Mouse (Mus musculus) B cell, adult 2 months (primary cell): Measurements from ENCODE around the gene Adam12.
"Not testable (repeated sequence)": the region's sequence is repeated elsewhere in the genome, so short reads cannot be mapped to it uniquely, and the experiment has no call there.

ENCODE experiments used
- DNase-seq, 2 experiments: peaks; one replicate each; pipeline ENCODE4 v3.0.0; 2022

The Adam12 gene

DNA sequence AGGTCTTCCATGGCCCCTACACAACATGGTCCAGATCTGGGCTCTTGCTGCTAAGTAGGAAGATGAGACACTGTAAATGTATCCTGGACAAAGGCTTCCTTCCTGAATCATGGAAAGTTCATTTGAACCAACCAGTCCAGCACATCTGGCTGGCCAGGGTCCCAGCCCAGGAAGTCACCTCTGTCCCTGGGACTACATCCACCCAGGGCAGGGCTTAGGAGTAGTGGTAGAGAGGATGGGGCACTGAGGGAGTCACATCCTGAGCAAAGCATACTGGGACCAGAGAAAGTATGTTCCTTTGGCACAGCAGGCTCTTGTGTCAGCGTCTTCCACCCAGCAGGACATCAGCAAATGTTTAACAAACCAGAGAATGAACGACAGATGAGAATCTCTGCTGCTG, 306.2 kb downstream of the Adam12 start:
- DNase-seq, result no peak

DNA sequence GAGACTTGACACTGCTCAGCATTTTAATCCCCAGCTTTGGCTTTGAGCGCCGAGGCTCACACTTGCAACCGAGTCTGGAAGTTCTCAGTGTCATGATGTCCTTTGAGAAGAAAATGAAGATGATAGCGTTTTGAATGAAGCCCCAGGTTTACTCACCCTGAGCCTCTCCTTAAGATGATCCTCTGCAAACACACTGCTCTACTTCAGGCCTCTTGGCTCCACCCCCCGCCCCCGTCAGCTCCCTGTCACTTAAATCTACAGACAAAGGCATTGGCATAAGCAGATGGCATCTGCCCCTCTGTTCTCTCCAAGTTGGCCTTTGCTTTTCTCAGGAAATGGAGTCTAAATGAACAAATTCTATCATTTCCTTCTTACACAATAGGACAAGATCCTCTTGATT, 308.0 kb downstream of the Adam12 start:
- no peak for DNase-seq

DNA sequence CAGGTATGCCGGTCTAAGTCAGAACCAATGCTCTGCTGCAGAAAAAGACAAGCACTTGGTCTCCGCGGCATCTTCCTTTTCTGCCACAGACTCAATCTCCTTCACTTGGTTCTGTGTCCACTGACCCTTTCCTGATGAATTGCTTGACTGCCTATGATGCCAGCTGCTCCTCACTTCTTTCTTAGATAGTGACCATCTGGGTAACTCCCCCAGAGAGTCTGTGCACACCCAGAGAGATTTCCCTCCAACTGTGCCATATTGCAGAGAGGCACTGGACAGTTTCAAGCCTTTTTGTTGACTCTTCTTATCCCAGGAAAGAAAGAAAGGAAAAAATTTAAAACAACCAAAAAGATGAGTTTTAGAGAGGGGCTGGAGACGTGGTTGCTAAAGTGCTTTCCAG, 310.7 kb downstream of the Adam12 start:
- no peak for DNase-seq

DNA sequence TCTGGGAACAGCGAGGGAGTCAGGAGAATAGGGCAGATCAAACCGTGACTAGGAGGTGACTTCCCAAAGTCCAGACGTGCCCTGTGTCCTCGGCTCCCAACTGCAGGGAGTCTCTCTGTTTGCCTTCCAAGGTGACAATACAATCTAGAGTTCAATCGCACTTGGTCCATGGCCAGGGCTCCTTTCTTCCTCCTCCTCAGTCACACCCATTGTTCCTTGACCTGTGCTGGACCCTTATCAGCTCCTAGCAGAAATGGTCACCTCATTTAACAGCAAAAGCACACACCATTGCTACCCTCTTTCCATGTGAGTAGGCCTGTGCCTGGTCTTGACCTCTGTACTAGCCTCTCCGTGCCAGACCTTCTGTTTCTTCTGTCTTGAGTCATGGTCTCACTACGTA, 311.2 kb downstream of the Adam12 start:
- no peak for DNase-seq

DNA sequence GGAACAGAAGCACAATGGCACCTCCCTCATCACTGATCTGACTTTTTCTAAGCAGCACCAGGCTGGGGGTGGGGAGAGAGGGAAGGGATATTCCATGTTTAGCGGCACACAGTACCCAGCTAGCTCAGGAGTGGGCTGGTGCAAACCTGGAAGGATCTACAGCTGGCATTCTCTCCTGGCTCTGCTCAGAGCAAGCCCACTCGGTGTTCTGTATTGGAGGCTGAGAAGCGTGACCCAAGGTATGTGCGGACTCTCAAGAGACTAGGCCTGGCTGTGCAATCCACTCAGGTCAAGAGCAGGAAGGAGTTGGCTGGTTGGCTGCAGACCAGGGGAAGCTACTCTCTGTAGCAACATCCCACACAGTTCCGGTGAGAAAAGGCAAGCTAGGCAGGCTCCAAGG, 312.0 kb downstream of the Adam12 start:
- no peak for DNase-seq

DNA sequence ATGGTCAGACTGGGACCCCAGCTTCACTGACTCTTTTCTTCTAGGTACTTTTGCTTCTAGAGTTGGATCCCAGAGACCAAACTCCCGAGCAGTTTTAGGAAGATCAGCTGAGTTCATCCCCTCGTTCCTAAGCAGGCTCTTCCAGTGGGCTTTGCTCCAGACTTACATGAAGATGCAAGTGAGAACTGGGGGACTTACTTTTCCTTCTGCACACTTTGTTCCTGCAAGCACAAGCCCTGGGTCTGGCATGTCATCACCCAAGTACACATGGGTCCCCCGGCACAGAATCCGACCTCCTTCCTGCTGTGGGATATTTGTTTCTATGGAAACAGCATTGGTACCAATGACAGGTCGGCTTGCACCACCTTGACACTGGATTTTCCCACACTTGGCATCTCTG, 312.6 kb downstream of the Adam12 start:
- DNase-seq, result no peak

DNA sequence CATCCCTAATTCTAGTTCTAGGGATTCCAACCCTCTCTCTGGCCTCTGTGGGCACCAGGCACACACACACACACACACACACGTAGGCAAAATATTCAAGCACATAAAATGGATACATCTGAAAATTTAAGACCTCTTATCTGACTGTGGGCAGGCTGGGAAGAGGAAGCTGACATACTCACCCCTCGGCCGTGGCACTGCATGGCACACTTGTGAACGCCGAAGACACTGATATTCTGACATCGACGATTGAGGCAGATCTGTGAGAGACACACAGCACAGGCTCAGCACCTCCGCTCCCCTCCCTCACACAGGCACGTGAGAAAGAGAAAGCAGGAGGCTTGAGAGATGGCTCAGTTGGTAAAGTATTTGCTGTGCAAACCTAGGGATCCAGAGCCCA, 315.7 kb downstream of the Adam12 start:
- no peak for DNase-seq

DNA sequence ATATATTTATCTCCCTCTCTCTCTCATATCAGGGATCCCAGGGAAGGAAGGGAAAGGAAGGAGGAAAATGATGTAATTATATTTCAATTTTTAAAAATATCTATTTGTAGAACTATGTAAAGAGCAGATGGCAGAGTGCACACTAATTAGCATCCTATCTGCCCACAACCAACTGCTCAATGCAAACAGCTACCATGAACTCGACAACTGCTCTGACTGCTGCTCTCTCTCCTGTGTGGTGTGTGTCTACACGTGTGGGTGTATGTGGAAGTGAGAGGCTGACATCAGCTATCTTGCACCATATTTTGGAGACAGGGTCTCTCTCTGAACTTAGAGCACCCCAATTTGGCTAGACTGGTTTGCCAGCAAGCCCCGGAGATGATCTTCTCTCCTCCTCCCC, 320.1 kb downstream of the Adam12 start:
- DNase-seq, result no peak

DNA sequence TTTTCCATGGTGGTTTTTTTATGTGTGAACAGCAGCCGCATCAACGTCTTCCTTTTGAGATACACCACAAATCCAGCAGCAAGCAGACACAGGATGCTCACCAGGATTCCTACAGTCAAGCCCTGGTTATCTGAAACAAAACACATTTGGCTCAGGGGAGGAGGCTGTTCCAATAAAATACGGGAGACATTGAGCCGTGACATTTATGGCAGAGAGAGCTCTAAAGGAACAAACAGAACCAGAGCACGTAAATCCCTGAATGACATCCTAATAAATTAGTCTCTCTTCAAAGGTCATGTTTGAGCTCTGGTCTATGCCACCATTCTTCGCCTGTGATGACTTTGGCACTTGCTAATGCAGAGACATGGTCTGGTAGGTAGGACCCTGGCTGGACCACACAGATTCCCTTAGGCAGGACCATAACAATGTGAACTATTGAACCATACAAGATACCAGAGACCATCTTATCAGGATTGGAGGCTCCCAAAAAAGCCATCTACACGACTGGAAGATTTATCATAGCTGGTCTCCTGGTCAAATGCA, 322.0 kb downstream of the Adam12 start:
- no peak for DNase-seq

DNA sequence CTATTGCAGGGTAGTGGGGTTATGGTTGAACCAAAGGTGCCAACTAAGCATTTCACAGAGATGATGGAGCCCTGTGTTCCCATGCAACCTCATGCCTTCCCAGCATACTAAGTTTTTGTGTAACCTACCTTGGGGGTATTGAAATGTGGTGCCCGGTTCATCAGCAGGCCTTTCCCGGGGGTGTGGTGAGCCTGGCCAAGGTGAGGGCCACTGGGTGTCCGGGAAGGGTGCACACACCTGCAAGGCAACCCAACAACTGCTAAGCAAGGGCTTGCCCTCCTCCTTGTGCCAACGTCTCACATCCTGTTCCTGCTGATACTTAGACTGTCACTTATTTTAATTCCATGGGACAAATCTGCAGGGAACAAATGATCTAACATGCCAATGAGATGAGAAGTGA, 323.0 kb downstream of the Adam12 start:
- no peak for DNase-seq

DNA sequence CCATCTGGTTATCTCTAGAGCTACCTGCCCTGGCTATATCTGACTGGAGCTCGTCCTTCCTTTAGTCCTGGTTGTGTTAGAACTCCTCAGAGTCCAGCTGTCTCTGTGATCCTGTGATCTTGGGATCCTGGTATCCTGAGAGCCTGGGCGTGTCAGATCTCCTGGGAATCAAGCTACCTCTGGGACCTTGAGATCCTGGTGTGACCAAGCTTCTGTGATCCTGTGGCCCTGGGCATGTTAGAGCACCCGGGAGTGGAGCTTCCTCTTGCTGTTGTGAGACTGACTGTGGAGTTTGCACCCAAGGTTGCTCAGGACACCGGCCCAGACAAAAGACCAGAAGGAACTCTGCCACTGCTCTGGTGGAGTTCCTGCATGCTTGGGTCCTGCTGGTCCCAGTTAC, 332.6 kb downstream of the Adam12 start:
- no peak for DNase-seq

DNA sequence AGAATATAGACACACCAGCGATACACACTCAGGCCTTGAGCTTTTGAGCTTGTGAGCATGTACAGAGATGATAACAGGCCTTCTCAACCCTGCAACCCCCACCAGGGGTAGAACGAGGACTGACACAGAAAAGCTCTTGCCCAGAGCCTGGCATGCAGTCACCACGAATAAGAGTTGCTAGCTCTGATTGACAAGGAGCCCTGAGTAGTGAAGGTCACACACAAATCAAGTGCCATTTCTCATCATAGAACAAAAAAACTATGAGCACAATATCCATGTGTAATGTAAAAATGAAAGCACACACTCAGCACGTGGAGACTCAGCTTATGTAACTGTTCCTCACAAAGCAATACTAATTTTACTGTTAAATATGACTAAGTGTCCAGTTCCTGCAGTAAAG, 340.1 kb downstream of the Adam12 start:
- DNase-seq, result no peak

DNA sequence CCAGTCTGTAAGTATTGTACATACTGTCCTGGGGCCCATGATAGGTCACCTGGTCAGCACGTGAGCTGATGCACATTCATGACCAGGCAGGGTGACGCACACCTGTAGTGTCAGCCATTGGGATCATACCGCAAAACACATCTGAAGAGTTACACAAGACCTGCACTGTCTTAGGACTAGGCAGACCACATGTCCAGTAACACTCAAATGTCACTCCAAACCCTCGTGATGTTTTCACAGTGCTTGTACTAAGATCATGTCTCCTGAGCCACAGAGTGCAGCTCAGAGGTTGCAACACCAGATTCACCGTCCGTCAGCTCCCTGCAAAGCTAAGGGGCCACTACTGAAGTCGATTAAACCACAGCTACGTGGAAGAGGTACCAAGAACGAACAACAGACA, 340.6 kb downstream of the Adam12 start:
- DNase-seq, result no peak

DNA sequence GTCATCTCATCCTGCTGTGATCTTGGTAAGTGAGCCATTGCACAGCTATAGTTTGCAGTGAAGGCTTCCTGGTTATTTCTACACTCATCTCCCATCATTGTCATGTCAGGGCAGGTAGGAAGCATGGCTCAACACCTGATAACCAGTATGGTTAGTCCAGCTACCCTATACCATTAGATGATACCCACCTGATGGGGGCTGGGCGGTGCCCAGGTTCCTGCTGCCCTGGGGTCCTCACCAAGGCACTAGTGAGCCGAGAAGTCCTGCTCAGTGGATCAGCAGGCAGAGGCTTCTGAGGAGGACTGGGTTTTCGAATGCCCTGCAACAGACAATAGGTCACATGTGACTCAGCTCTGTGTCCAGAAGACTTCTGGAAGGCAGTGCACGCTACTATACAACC, 342.0 kb downstream of the Adam12 start:
- no peak for DNase-seq

DNA sequence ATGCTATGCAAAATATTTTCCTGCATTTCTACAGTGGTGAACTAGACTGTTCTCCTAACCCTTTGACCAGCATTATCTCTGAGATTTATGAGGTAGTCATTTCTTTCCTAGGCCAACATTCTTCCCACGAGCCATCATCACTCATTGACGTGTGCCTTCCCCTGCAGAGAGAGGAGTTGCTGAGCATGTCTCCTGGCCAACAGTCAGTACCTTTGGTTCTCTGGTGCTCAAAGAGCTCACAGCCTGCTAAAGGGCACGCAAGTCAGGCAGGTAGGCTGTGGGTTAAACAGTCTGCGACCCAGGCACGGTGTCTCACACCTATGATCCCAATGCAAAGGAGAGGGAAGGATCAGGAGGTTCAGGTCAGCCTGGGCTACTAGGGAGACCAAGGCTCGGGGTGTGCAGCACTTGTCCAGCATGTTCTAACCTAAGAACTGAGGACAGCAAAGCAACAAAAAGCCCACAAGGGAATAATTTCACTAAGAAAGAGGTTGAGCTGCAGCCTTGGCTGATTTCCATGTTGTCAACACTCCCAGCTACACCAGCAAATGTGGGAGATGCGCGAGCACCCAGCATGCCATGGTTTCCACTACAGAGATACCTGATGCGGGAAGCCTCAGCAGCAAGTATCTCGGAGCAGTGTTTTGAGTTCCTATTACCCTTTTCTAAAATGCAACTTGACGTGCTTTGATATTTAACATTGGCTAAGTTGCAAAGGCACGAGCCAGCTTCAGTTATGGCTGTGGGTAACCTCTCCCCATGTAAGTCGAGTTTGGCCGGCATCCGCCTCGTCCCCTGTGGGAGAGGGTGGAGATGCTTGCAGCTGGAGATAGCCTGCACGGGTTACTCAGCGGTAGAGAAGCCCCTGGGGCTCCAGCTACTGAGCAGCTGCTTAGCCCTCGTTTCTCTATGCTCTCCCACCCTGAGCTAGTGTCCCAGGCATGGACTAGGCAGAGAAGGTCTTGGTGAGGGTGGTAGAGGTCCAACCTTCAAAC, 342.7 kb downstream of the Adam12 start:
- DNase-seq, result no peak

DNA sequence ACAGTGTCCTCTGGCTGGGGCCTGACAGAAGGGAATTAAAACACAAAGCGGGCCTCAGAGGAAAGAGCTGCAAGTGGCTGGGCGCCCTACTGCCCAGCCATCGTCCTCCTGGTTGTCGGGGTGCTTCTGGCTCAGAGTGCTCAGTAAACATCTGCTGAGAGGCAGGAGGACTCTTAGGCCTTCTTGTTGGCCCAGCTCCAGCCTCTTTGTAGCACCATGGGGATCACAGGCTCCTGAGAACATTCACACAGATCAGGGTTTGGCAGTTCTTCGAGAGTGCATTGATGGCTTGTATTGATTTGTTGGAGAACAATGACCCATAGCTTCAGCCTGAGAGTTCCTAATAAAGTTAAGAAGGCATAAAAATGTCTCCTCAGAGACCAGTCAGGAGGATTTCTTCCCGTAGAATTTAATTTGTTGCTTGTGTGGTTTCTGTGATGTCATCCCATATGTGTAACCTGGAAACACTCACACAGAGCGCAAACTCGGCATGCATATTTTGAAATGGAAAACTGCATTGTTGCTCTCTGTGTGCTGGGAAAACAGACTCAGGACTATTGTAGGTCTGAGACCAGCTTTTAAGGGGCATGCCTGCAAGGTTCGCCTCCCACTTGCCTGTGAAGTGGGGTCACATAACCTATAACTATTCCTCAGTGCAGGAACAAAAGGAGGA, 347.1 kb downstream of the Adam12 start:
- DNase-seq, result not testable (repeated sequence)

DNA sequence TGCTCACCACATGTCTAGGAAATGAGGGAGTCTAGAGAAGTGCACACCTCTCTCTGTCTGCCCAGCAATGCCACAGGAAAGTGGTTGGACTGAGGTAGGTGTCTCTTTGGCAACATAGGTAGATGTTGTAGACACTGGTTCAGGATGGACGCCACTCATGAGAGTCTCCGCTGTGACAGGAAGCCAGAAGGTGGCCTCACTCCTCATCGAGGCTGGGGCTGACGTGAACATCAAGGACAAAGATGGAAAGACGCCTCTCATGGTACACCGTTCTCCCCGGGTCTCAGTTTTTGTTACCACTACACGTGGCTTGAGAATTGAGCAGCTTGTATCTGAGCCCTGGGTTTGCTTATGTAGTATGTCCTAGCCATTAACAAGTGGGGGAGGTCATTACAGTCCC, 352.2 kb downstream of the Adam12 start:
- no peak for DNase-seq

DNA sequence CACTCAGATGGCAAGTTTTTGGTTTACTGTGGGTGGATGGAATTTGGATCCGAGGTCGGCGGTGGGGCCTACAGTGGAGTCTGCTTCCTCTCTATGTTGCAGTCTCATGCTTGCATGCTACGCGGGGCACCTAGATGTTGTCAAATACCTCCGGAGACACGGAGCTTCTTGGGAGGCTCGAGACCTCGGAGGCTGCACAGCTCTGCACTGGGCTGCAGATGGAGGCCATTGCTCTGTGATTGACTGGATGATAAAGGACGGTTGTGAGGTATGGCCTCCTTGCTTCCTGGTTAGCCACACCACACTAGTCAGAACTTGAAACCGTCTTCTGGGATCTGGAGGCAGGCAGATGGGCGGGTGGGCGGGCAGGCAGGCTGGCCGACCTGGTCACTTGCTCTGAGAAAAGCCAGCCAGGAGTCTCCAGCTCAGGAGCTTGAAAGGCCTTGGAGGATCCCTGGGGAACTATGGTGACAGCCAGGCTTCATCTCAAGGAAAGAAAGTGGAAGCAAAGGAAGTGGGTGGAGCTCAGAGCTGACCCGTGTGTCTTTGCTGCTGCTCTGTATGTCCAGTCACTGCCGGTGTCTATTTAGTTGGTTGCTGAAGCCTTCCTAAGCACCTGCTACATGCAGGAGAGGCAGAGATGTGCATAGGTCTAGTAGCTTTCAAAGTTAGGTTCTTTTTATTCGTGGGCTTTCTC, 355.2 kb downstream of the Adam12 start:
- DNase-seq, result no peak

DNA sequence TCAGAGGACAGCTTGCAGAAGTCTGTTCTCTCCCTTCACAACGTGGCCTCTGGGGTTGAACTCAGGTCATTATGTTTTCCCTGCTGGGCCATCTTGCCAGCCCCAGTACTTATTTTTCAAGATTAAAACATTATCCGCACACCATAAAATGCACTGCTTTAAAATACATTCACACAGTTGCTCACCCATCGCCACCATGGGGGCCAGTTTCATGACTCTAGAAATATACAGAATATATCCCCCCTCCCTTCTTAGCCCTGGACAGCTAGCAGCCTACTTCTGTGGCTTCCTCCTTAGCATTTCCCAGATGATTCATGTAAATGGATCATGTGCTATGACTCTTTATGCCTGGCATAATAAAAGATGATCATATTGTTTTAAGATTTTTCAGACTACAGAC, 355.8 kb downstream of the Adam12 start:
- no peak for DNase-seq

DNA sequence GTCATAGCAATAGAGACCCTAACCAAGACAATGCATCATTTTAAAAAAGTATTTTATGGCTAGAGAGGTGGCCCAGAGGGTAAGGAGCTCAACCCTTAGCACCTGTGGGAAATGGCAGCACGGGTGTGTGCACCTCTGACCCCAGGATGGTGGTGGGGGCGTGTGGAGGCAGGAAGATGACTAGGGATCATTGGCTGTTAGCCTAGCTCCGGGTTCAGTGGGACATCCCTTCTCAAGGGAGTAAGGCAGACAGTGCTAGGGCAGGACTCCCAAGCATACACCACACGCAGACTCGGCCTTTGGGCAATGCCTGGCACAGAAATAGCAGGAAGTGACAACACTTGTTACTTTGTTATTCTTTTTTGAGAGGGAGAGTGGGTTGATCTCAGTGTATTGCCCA, 359.2 kb downstream of the Adam12 start:
- DNase-seq, result no peak

DNA sequence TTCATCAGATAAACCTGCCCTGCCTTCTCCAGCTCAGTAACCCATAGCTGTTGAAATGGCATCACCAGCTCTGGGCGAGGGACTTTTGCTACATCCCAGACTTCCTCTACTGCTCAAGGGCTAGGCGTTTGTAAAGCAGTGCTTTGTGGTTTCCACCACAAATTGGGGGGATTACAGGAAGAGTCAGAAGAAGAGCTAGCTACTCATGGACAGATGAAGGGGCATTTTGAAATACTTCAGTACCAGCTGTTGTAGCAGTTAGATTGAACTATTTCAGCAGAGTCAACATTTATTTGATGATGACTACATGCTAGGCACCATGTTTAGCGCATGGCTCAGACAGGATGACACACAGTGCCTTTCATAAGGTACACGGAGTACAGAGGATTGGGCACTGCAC, 361.7 kb downstream of the Adam12 start:
- no peak for DNase-seq

DNA sequence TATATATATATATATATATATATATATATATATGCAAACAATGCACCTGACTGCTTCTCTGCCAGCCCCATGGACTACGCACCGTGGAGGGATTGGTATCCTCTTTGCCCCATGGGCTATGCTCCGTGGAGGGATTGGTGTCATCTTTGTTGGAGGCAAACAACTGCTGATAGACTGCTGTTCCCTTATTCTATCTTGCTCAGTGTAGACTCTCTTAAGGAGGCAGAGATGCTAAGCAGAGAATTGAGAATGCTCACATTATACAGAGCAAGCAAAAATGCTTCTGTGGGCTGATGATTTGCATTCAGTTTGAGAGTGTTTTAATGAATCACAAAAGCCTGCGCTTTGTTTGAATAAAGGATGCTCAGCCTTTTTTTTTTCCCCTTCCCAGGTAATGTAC, 368.3 kb downstream of the Adam12 start:
- no peak for DNase-seq

DNA sequence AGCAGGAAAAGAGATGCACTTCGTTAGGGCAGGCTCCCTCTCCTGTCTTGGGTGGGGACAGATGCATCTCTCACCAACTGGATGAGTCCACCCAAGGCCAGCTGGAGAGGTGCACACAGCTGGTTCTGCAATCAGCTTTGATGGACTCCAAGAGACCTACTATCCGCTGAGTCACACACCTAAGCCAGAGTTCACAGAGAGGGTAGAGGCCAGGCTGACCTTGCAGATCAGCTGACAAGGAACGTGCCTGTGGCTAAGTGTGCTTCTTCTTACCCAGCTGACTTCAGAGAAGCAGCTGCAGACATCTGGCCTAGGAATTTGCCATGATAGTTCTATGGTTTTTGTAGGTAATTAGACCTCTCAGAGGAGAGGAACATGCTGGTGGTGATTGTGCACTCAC, 368.8 kb downstream of the Adam12 start:
- DNase-seq, result no peak

DNA sequence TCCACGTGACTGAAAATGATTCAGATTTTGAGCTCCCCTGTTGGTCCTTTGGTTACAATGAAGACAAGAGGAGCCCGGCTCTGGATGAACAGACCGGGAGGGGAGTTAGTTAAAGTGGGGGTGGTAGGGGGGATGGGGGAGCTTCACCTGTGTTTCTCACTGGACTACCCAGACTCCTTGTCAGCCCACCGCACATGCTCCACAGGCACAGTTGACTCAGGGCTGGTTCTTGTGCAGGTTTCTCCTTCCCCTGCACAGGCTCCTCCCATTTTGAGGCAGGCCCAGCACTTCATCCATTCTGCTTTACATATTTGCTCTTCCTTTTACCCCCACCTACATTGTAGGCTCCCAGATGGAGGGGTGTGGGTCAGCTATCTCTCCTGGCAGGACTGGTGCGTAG, 369.2 kb downstream of the Adam12 start:
- no peak for DNase-seq
